Mouse (Mus musculus): ENCODE results near the gene Sumo1. TPM values are rescaled to one million over a fixed set of nuclear protein-coding genes. Genes with fewer than 3 reads are reported as not detected.

Sumo1 gene
- polyA plus RNA-seq, 2 experiments = 42.5 to 153 TPM

DNA sequence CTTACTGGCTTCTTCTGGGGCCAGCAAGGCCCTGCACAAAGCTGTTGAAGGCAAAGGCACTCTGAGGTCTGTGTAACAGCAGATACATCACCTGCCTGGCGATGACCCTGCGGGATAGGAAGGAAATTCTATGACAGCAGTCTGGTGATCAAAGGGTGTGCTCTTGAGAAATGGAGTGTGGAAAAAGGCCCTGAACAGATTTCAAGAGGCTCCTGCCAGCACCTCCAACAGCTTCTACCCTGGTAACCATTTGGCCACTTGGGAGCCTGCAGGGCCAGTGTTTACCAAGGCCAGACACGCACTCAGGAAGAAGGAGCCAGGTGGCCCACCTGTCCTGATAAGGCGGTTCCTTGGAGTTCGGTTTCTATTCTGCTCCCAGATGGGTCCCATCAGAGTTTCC is 91.3 kb downstream of the Sumo1 start:
- ATAC-seq (ENCODE audit: insufficient read depth) = no peak
- no peaks in the 10 kb centered on the region for H3K9me3 ChIP-seq (ENCODE audit: control insufficient read depth, low read length)
- H3K9ac ChIP-seq (replicated peaks) = no peak overlapping the region
- peaks cover 0 to 2% of the 10 kb centered on the region in 2 experiments; a peak in 1 of 4 replicates for H3K4me1 ChIP-seq (replicated peaks; ENCODE audit: control insufficient read depth in 2 of 2, insufficient read depth in 2 of 2, low read length in 1 of 2)
- TF ChIP-seq EP300 (IDR thresholded peaks at IDR 0.05; ENCODE audit: low read depth) (no peak), CTCF (IDR thresholded peaks at IDR 0.05; ENCODE audit: low read depth) (no peak)
- H3K4me3 ChIP-seq (ENCODE audit: insufficient read depth in 1 of 2, low read depth in 2 of 2, low read length in 2 of 2) = no peak overlapping the region
- H3K4me2 ChIP-seq (ENCODE audit: low read depth) = no peak overlapping the region
- no peaks in the 10 kb centered on the region for H3K36me3 ChIP-seq (replicated peaks; ENCODE audit: control insufficient read depth, insufficient read depth, low read depth)
- WGBS (ENCODE audit: insufficient replicate concordance) = 48% methylated on average over 5 of the region's 5 CpGs
- no peaks in the 10 kb centered on the region for H3K27me3 ChIP-seq (ENCODE audit: control insufficient read depth, insufficient read depth, low read length)
- no peak for DNase-seq (ENCODE audit: low read depth in 3 of 3, low spot score in 3 of 3)
- no peak overlapping the region for H3K27ac ChIP-seq

DNA sequence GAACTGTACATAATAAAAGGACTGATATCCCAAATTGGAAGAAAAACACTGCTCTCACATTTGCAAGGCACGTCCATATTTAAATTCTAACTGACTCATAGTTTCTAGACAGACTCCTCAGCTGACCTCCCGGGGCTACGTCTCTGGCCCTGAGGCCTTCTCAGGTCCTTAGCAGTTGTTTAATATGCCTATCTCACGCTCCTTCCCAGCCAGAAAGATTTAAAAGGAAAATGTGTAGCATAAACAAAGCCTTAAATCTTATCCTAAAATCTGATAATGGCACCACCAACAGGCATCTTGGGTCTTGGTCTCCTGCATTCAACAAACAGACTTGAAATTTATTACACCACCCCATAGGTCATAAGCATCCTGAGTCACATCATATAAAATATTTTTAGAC is 91.9 kb downstream of the Sumo1 start:
- DNase-seq (ENCODE audit: low read depth in 3 of 3, low spot score in 3 of 3) (no peak), ATAC-seq (ENCODE audit: insufficient read depth) (no peak)
- H3K9ac ChIP-seq (replicated peaks) = no peak overlapping the region
- no peaks in the 10 kb centered on the region for H3K36me3 ChIP-seq (replicated peaks; ENCODE audit: control insufficient read depth, insufficient read depth, low read depth)
- H3K27me3 ChIP-seq (ENCODE audit: control insufficient read depth, insufficient read depth, low read length) = no peaks in the 10 kb centered on the region
- TF ChIP-seq EP300 (IDR thresholded peaks at IDR 0.05; ENCODE audit: low read depth) (no peak), CTCF (IDR thresholded peaks at IDR 0.05; ENCODE audit: low read depth) (no peak)
- no peak overlapping the region for H3K4me3 ChIP-seq (ENCODE audit: insufficient read depth in 1 of 2, low read depth in 2 of 2, low read length in 2 of 2)
- H3K4me1 ChIP-seq (replicated peaks; ENCODE audit: control insufficient read depth in 2 of 2, insufficient read depth in 2 of 2, low read length in 1 of 2) = 0 out of 4 replicates have a peak, but pooled peaks cover 0 to 2% of the 10 kb centered on the region in 2 experiments
- no peak overlapping the region for H3K4me2 ChIP-seq (ENCODE audit: low read depth)
- 63% methylated on average over 4 of the region's 4 CpGs for WGBS (ENCODE audit: insufficient replicate concordance)
- H3K27ac ChIP-seq = no peak overlapping the region
- H3K9me3 ChIP-seq (ENCODE audit: control insufficient read depth, low read length) = no peaks in the 10 kb centered on the region

DNA sequence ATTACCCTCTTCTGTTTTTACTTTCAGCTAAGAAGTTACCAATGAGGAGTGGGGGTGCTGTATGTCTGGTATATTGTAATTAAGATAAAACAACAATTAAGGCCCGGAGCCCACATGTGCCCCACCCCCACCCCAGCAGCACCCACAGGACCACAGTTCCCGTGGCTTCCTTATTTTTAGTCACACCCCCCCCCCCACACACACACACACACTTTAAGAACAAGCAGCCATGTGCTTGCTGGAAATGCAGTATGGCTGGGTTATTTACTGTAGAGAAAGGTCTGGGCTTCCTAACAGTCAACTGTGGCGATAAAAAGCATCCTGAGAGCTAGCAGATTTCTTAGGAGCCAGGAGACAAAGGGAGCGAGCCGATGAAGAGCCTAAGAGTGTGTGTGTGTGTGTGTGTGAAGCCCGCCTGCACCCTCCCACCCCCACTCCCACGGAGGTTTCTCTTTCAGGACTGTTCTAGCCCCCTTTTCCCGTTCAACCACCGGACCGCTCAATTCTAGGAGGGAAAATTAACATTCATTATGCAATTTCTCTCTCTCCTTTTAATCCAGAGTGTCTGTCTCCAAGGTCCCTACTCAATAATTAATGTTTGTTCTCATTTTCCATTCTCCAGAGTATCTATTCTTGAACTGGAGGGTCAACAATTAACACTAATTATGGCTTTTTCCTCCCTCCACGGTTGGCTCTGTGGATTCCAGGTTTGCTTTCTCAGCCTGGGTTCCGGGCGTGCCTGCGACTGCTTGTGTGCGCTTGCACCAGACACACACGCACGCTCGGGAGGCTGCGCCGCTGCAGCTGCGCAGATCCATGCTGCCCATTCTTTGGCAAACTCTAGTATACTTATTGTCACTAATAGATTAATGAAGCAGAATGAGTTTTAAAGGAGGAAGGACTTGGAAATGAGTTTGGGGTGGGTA is 96.1 kb downstream of the Sumo1 start:
- no peaks in the 10 kb centered on the region; a peak in 1 of 4 replicates for H3K4me1 ChIP-seq (replicated peaks; ENCODE audit: control insufficient read depth in 2 of 2, insufficient read depth in 2 of 2, low read length in 1 of 2)
- H3K9ac ChIP-seq (replicated peaks) = no peak overlapping the region
- H3K36me3 ChIP-seq (replicated peaks; ENCODE audit: control insufficient read depth, insufficient read depth, low read depth) = no peaks in the 10 kb centered on the region
- 56% methylated on average over 21 of the region's 21 CpGs for WGBS (ENCODE audit: insufficient replicate concordance)
- no peaks in the 10 kb centered on the region for H3K27me3 ChIP-seq (ENCODE audit: control insufficient read depth, insufficient read depth, low read length)
- TF ChIP-seq CTCF (IDR thresholded peaks at IDR 0.05; ENCODE audit: low read depth) (no peak), EP300 (IDR thresholded peaks at IDR 0.05; ENCODE audit: low read depth) (no peak)
- no peak overlapping the region for H3K4me2 ChIP-seq (ENCODE audit: low read depth)
- DNase-seq (ENCODE audit: low read depth in 3 of 3, low spot score in 3 of 3) = no peak
- H3K4me3 ChIP-seq (ENCODE audit: insufficient read depth in 1 of 2, low read depth in 2 of 2, low read length in 2 of 2) = no peak overlapping the region
- ATAC-seq (ENCODE audit: insufficient read depth) = no peak
- no peaks in the 10 kb centered on the region for H3K9me3 ChIP-seq (ENCODE audit: control insufficient read depth, low read length)
- H3K27ac ChIP-seq = no peak overlapping the region

DNA sequence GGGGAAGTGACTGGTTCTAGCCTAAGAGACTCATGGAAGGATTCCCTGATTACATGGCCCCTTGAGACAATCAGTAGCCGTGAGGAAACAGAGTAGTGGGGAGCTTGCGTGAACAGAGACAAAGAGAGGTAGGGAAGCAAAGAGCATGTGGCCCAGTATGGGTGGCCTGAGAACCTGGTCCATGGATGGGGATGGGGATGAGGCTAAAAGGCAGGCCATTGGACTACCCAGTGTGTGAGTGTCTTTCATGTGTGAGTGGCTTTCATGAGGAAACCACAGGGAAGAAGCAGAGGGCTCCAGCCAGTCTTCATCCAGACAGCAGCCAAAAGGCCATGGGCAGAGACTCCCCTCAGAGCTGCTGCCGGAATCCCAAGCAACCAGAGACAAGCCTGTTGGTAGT is 96.8 kb downstream of the Sumo1 start:
- H3K27ac ChIP-seq = no peak overlapping the region
- H3K9ac ChIP-seq (replicated peaks) = no peak overlapping the region
- H3K36me3 ChIP-seq (replicated peaks; ENCODE audit: control insufficient read depth, insufficient read depth, low read depth) = no peaks in the 10 kb centered on the region
- 64% methylated on average over 3 of the region's 3 CpGs for WGBS (ENCODE audit: insufficient replicate concordance)
- H3K4me3 ChIP-seq (ENCODE audit: insufficient read depth in 1 of 2, low read depth in 2 of 2, low read length in 2 of 2) = no peak overlapping the region
- TF ChIP-seq EP300 (IDR thresholded peaks at IDR 0.05; ENCODE audit: low read depth) = no peak
- TF ChIP-seq CTCF (IDR thresholded peaks at IDR 0.05; ENCODE audit: low read depth) = no peak
- no peak for ATAC-seq (ENCODE audit: insufficient read depth)
- H3K27me3 ChIP-seq (ENCODE audit: control insufficient read depth, insufficient read depth, low read length) = no peaks in the 10 kb centered on the region
- no peaks in the 10 kb centered on the region for H3K9me3 ChIP-seq (ENCODE audit: control insufficient read depth, low read length)
- no peak for DNase-seq (ENCODE audit: low read depth in 3 of 3, low spot score in 3 of 3)
- no peaks in the 10 kb centered on the region; a peak in 1 of 4 replicates for H3K4me1 ChIP-seq (replicated peaks; ENCODE audit: control insufficient read depth in 2 of 2, insufficient read depth in 2 of 2, low read length in 1 of 2)
- no peak overlapping the region for H3K4me2 ChIP-seq (ENCODE audit: low read depth)

DNA sequence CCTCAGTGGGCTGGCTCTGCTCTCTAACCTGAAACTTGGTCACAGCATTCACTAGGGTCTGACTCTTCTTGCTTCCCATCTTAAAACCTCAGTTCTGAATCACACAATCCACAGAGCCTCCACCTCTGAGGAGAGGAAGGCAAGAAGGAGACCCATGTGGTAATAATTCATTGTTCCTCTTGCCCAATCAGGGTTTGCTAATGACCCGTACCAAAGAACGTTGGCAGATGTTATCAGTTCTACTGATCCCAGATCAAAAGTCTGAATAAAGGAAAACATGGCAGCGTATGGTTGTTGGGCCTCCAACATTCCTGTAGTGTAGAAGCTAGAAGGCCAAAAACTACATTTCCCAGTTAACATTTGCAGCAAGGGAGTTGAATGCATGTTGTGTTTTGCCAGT is 99.1 kb downstream of the Sumo1 start:
- Histone ChIP-seq H3K9me3 (ENCODE audit: control insufficient read depth, low read length) (no peaks in the 10 kb centered on the region), H3K27ac (no peak overlapping the region), H3K36me3 (replicated peaks; ENCODE audit: control insufficient read depth, insufficient read depth, low read depth) (no peaks in the 10 kb centered on the region), H3K4me3 (ENCODE audit: insufficient read depth in 1 of 2, low read depth in 2 of 2, low read length in 2 of 2) (no peak overlapping the region), H3K4me1 (replicated peaks; ENCODE audit: control insufficient read depth in 2 of 2, insufficient read depth in 2 of 2, low read length in 1 of 2) (no peaks in the 10 kb centered on the region; a peak in 1 of 4 replicates), H3K27me3 (ENCODE audit: control insufficient read depth, insufficient read depth, low read length) (no peaks in the 10 kb centered on the region), H3K4me2 (ENCODE audit: low read depth) (no peak overlapping the region), H3K9ac (replicated peaks) (no peak overlapping the region)
- ATAC-seq (ENCODE audit: insufficient read depth) (no peak), DNase-seq (ENCODE audit: low read depth in 3 of 3, low spot score in 3 of 3) (no peak)
- 44% methylated on average over 3 of the region's 3 CpGs for WGBS (ENCODE audit: insufficient replicate concordance)
- TF ChIP-seq EP300 (IDR thresholded peaks at IDR 0.05; ENCODE audit: low read depth) (no peak), CTCF (IDR thresholded peaks at IDR 0.05; ENCODE audit: low read depth) (no peak)

All from liver, embryonic 14.5 days (tissue).